Mouse (Mus musculus): ENCODE measurements around the gene Nrxn3. TPM values are rescaled to one million over a fixed set of nuclear protein-coding genes. Genes with fewer than 3 reads are reported as not detected.

The Nrxn3 gene
- polyA plus RNA-seq, 1 experiment = 1.0 TPM

GRCm38 (mm10) chr12:89159353-89159752, 436.7 kb downstream of the Nrxn3 start:
- no peak overlapping the region for H3K4me3 ChIP-seq (replicated peaks; ENCODE audit: control insufficient read depth, low read depth, low read length)
- 76% methylated on average over 8 of the region's 8 CpGs for WGBS
- H3K27ac ChIP-seq (ENCODE audit: control insufficient read depth, insufficient read depth, low read depth, low read length, poor library complexity) = no peak overlapping the region
- H3K4me1 ChIP-seq (ENCODE audit: control insufficient read depth, insufficient read depth, low read length) = no peaks in the 10 kb centered on the region
- TF ChIP-seq POLR2A (IDR thresholded peaks at IDR 0.05; ENCODE audit: borderline replicate concordance, control insufficient read depth, low read depth, low read length) = no peak
- no peak for TF ChIP-seq CTCF (IDR thresholded peaks at IDR 0.05; ENCODE audit: control insufficient read depth, insufficient read depth, low read length)

- TF ChIP-seq POLR2A (IDR thresholded peaks at IDR 0.05; ENCODE audit: borderline replicate concordance, control insufficient read depth, low read depth, low read length) = no peak
- TF ChIP-seq CTCF (IDR thresholded peaks at IDR 0.05; ENCODE audit: control insufficient read depth, insufficient read depth, low read length) = no peak
- H3K4me1 ChIP-seq (ENCODE audit: control insufficient read depth, insufficient read depth, low read length) = no peaks in the 10 kb centered on the region
- no peak overlapping the region for H3K4me3 ChIP-seq (replicated peaks; ENCODE audit: control insufficient read depth, low read depth, low read length)
- no peak overlapping the region for H3K27ac ChIP-seq (ENCODE audit: control insufficient read depth, insufficient read depth, low read depth, low read length, poor library complexity)
- 77% methylated on average over 12 of the region's 12 CpGs for WGBS
These were observed 451.9 kb downstream of the Nrxn3 start for GRCm38 (mm10) chr12:89174306-89175159.

GRCm38 (mm10) chr12:89179970-89180666, 457.4 kb downstream of the Nrxn3 start:
- Histone ChIP-seq H3K27ac (ENCODE audit: control insufficient read depth, insufficient read depth, low read depth, low read length, poor library complexity) (no peak overlapping the region), H3K4me3 (replicated peaks; ENCODE audit: control insufficient read depth, low read depth, low read length) (no peak overlapping the region), H3K4me1 (ENCODE audit: control insufficient read depth, insufficient read depth, low read length) (no peaks in the 10 kb centered on the region)
- no peak for TF ChIP-seq POLR2A (IDR thresholded peaks at IDR 0.05; ENCODE audit: borderline replicate concordance, control insufficient read depth, low read depth, low read length)
- no peak for TF ChIP-seq CTCF (IDR thresholded peaks at IDR 0.05; ENCODE audit: control insufficient read depth, insufficient read depth, low read length)
- 37% methylated on average over 13 of the region's 13 CpGs for WGBS

- TF ChIP-seq CTCF (IDR thresholded peaks at IDR 0.05; ENCODE audit: control insufficient read depth, insufficient read depth, low read length) (no peak), POLR2A (IDR thresholded peaks at IDR 0.05; ENCODE audit: borderline replicate concordance, control insufficient read depth, low read depth, low read length) (no peak)
- H3K4me1 ChIP-seq (ENCODE audit: control insufficient read depth, insufficient read depth, low read length) = no peaks in the 10 kb centered on the region
- 82% methylated on average over 2 of the region's 2 CpGs for WGBS
These were observed 458.5 kb downstream of the Nrxn3 start for GRCm38 (mm10) chr12:89181157-89181561.

GRCm38 (mm10) chr12:89198764-89199525, 476.3 kb downstream of the Nrxn3 start:
- 82% methylated on average over 10 of the region's 10 CpGs for WGBS
- no peak for TF ChIP-seq POLR2A (IDR thresholded peaks at IDR 0.05; ENCODE audit: borderline replicate concordance, control insufficient read depth, low read depth, low read length)
- Histone ChIP-seq H3K4me3 (replicated peaks; ENCODE audit: control insufficient read depth, low read depth, low read length) (no peak overlapping the region), H3K27ac (ENCODE audit: control insufficient read depth, insufficient read depth, low read depth, low read length, poor library complexity) (no peak overlapping the region), H3K4me1 (ENCODE audit: control insufficient read depth, insufficient read depth, low read length) (no peaks in the 10 kb centered on the region)

More at GRCm38 (mm10) chr12:89181157-89181561, 458.5 kb downstream of the Nrxn3 start:
- Histone ChIP-seq H3K27ac (ENCODE audit: control insufficient read depth, insufficient read depth, low read depth, low read length, poor library complexity) (no peak overlapping the region), H3K4me3 (replicated peaks; ENCODE audit: control insufficient read depth, low read depth, low read length) (no peak overlapping the region)

- 25% methylated on average over 2 of the region's 2 CpGs for WGBS
- TF ChIP-seq POLR2A (IDR thresholded peaks at IDR 0.05; ENCODE audit: borderline replicate concordance, control insufficient read depth, low read depth, low read length) (no peak), CTCF (IDR thresholded peaks at IDR 0.05; ENCODE audit: control insufficient read depth, insufficient read depth, low read length) (no peak)
- no peak overlapping the region for H3K27ac ChIP-seq (ENCODE audit: control insufficient read depth, insufficient read depth, low read depth, low read length, poor library complexity)
These were observed 488.9 kb downstream of the Nrxn3 start for GRCm38 (mm10) chr12:89211608-89212007.

GRCm38 (mm10) chr12:89239826-89240225, 517.1 kb downstream of the Nrxn3 start:
- no peak for TF ChIP-seq CTCF (IDR thresholded peaks at IDR 0.05; ENCODE audit: control insufficient read depth, insufficient read depth, low read length)
- no peak for TF ChIP-seq POLR2A (IDR thresholded peaks at IDR 0.05; ENCODE audit: borderline replicate concordance, control insufficient read depth, low read depth, low read length)
- WGBS = 31% methylated on average over 1 of the region's 1 CpGs
- no peaks in the 10 kb centered on the region for H3K4me1 ChIP-seq (ENCODE audit: control insufficient read depth, insufficient read depth, low read length)
- H3K27ac ChIP-seq (ENCODE audit: control insufficient read depth, insufficient read depth, low read depth, low read length, poor library complexity) = no peak overlapping the region
- H3K4me3 ChIP-seq (replicated peaks; ENCODE audit: control insufficient read depth, low read depth, low read length) = no peak overlapping the region

More at GRCm38 (mm10) chr12:89211608-89212007, 488.9 kb downstream of the Nrxn3 start:
- no peaks in the 10 kb centered on the region for H3K4me1 ChIP-seq (ENCODE audit: control insufficient read depth, insufficient read depth, low read length)
- no peak overlapping the region for H3K4me3 ChIP-seq (replicated peaks; ENCODE audit: control insufficient read depth, low read depth, low read length)

GRCm38 (mm10) chr12:89241554-89241953, 518.9 kb downstream of the Nrxn3 start:
- H3K4me3 ChIP-seq (replicated peaks; ENCODE audit: control insufficient read depth, low read depth, low read length) = no peak overlapping the region
- no peak overlapping the region for H3K27ac ChIP-seq (ENCODE audit: control insufficient read depth, insufficient read depth, low read depth, low read length, poor library complexity)
- H3K4me1 ChIP-seq (ENCODE audit: control insufficient read depth, insufficient read depth, low read length) = no peaks in the 10 kb centered on the region
- TF ChIP-seq POLR2A (IDR thresholded peaks at IDR 0.05; ENCODE audit: borderline replicate concordance, control insufficient read depth, low read depth, low read length) (no peak), CTCF (IDR thresholded peaks at IDR 0.05; ENCODE audit: control insufficient read depth, insufficient read depth, low read length) (no peak)
